Mouse (Mus musculus) erythroblast, embryonic 14.5 days (primary cell): ENCODE results near the gene Muc5b.

Experiments
- GATA1 ChIP-seq: IDR thresholded peaks from 2 replicates; pipeline ENCODE4 v1.6.1; 2012; ENCODE audit warnings: low read length, inconsistent platforms, mixed read lengths
- TAL1 ChIP-seq: IDR thresholded peaks from 3 replicates; pipeline ENCODE4 v1.6.1; 2012; ENCODE audit warnings: low read length, inconsistent platforms, mixed read lengths

GRCm38 (mm10) chr7:141902269-141902729 is 63.4 kb downstream of the Muc5b start:
- TF ChIP-seq GATA1 (no peak), TAL1 (no peak)
